Comparison of ENCODE assay signal across 9 mouse cellular contexts in genomic region chr5:144189950-144190583, GRCm38 (mm10). TPM values are rescaled to one million over a fixed set of nuclear protein-coding genes. Genes with fewer than 3 reads are reported as not detected.
DNase-seq lines count a peak whose midpoint lies in the region; ATAC-seq and TF ChIP-seq lines count a peak whose summit lies in the region.
"Had no signal": no experiment of that assay in that cellular context is flagged by ENCODE, and none has a peak within 500 bp of the region (broad histone marks: within the 10 kb centered on the region; RNA-seq: fewer than 3 reads in every experiment).

Bhlha15 (plus strand) TSS chr5:144190286.

- H3K9me3 ChIP-seq in heart, embryonic 13.5 days = no peaks in the 10 kb centered on the region
- H3K9me3 ChIP-seq in kidney, embryonic 16.5 days (ENCODE audit: low read length) = no peaks in the 10 kb centered on the region

- no peak for TF ChIP-seq CTCF in layer of hippocampus, adult 2 months (conservative IDR thresholded peaks at IDR 0.05)

- peak; percentile 50 for DNase-seq in Muller cell, postnatal 12 days (ENCODE audit: inconsistent ontology term)
- DNase-seq in c-Kit-positive CD71-negative TER-119-negative erythroid progenitor cells, embryonic 14.5 days (ENCODE audit: low read depth) = peak; percentile 46
- DNase-seq in lung, postnatal 14 days = peak; percentile 68
- DNase-seq in spleen, adult 12 weeks (ENCODE audit: low spot score) = peak; percentile 36
- DNase-seq in left cerebral cortex, postnatal 36 days (ENCODE audit: low spot score in 2 of 2) = no peak
- no peak for DNase-seq in layer of hippocampus, adult 2 months (ENCODE audit: low spot score in 2 of 2)

- WGBS in heart, embryonic 13.5 days = 2% methylated on average over 25 of the region's 26 CpGs
- 4% methylated on average over 24 of the region's 26 CpGs for WGBS in kidney, embryonic 16.5 days

- no peaks in the 10 kb centered on the region for H3K27me3 ChIP-seq in heart, embryonic 13.5 days (replicated peaks)
- H3K27me3 ChIP-seq in kidney, embryonic 16.5 days (ENCODE audit: insufficient read depth, low read length) = no peaks in the 10 kb centered on the region

- H3K4me3 ChIP-seq in heart, embryonic 13.5 days = peak within 1 kb of the TSS; percentile 48
- peak within 1 kb of the TSS; percentile 40 for H3K4me3 ChIP-seq in kidney, embryonic 16.5 days (ENCODE audit: low read length)
- no peak within 1 kb of the TSS; the same call in 1 of the 2 replicates for H3K4me3 ChIP-seq in layer of hippocampus, adult 2 months

- H3K36me3 ChIP-seq in heart, embryonic 13.5 days = peaks cover 20% of the 10 kb centered on the region
- H3K36me3 ChIP-seq in kidney, embryonic 16.5 days (ENCODE audit: insufficient read depth, low read length) = peaks cover 2% of the 10 kb centered on the region; the same call in 1 of the 2 replicates

- H3K4me2 ChIP-seq in heart, embryonic 13.5 days = peak within 1 kb of the TSS; percentile 72
- peak within 1 kb of the TSS; percentile 67 for H3K4me2 ChIP-seq in kidney, embryonic 16.5 days (replicated peaks; ENCODE audit: low read depth, low read length)

- peak; percentile 45 for ATAC-seq in heart, embryonic 13.5 days (ENCODE audit: extremely low read depth, insufficient number of reproducible peaks, low FRiP score, low TSS enrichment)
- peak; percentile 67 for ATAC-seq in kidney, embryonic 16.5 days (ENCODE audit: low FRiP score, low TSS enrichment)

- intact Hi-C loops in left cerebral cortex, postnatal 36 days (cut with DNase I) = no loop called here

- peak within 1 kb of the TSS; percentile 74 for H3K9ac ChIP-seq in heart, embryonic 13.5 days
- peak within 1 kb of the TSS; percentile 51 for H3K9ac ChIP-seq in kidney, embryonic 16.5 days (replicated peaks; ENCODE audit: low read length)

- peaks cover 24% of the 10 kb centered on the region for H3K4me1 ChIP-seq in heart, embryonic 13.5 days
- H3K4me1 ChIP-seq in kidney, embryonic 16.5 days (ENCODE audit: insufficient read depth, low read length) = peaks cover 18% of the 10 kb centered on the region

- H3K27ac ChIP-seq in heart, embryonic 13.5 days (replicated peaks) = no peak within 1 kb of the TSS
- no peak within 1 kb of the TSS for H3K27ac ChIP-seq in kidney, embryonic 16.5 days (ENCODE audit: low read length)
- no peak within 1 kb of the TSS for H3K27ac ChIP-seq in layer of hippocampus, adult 2 months

RNA-seq across cellular contexts. Expression of gene Bhlha15, which starts in this region (rescaled TPM):
- 0.24 and 0.33 TPM in 2 replicates for polyA plus RNA-seq in heart, embryonic 13.5 days (2015; fragmentation: Nextera tagmentation; extraction: Ambion mirVana)
- 0.55 and 0.74 TPM in 2 replicates for polyA plus RNA-seq in kidney, embryonic 16.5 days (2015; fragmentation: Nextera tagmentation; extraction: Ambion mirVana)
- under 1 TPM; 0.22 to 0.43 TPM for total RNA-seq in left cerebral cortex, postnatal 36 days (2021)
- total RNA-seq in layer of hippocampus, adult 2 months (2021) = under 1 TPM; 0.20 to 0.22 TPM
- total RNA-seq: heart, postnatal 36 days had no signal

Comparison
In these comparisons a context has a peak if more than half of its experiments do, and no peak if none do; other contexts are left out.
1. Peak in ATAC-seq, H3K4me3 ChIP-seq, H3K9ac ChIP-seq and H3K4me2 ChIP-seq in heart, embryonic 13.5 days; RNA of the gene not detected or under 1 TPM.
2. Peak in ATAC-seq, H3K4me3 ChIP-seq, H3K9ac ChIP-seq and H3K4me2 ChIP-seq in kidney, embryonic 16.5 days; RNA of the gene not detected or under 1 TPM.
3. DNase-seq: peak in Muller cell, postnatal 12 days (single experiment), c-Kit-positive CD71-negative TER-119-negative erythroid progenitor cells, embryonic 14.5 days (single experiment), lung, postnatal 14 days (single experiment) and spleen, adult 12 weeks (single experiment); none in left cerebral cortex, postnatal 36 days (0 of 2) and layer of hippocampus, adult 2 months (0 of 2).